Mouse (Mus musculus) CH12F3 (cell line): Measurements from ENCODE around the gene Hexim1.

Experiments
- in situ Hi-C: fragments of 300-500 bp; cut with MboI; formaldehyde crosslinking; loops from 2 replicates; pipeline ENCODE4 v1.14.3; 2020; ENCODE audit warnings: low sequenced_read_pairs

Gene Hexim1

DNA sequence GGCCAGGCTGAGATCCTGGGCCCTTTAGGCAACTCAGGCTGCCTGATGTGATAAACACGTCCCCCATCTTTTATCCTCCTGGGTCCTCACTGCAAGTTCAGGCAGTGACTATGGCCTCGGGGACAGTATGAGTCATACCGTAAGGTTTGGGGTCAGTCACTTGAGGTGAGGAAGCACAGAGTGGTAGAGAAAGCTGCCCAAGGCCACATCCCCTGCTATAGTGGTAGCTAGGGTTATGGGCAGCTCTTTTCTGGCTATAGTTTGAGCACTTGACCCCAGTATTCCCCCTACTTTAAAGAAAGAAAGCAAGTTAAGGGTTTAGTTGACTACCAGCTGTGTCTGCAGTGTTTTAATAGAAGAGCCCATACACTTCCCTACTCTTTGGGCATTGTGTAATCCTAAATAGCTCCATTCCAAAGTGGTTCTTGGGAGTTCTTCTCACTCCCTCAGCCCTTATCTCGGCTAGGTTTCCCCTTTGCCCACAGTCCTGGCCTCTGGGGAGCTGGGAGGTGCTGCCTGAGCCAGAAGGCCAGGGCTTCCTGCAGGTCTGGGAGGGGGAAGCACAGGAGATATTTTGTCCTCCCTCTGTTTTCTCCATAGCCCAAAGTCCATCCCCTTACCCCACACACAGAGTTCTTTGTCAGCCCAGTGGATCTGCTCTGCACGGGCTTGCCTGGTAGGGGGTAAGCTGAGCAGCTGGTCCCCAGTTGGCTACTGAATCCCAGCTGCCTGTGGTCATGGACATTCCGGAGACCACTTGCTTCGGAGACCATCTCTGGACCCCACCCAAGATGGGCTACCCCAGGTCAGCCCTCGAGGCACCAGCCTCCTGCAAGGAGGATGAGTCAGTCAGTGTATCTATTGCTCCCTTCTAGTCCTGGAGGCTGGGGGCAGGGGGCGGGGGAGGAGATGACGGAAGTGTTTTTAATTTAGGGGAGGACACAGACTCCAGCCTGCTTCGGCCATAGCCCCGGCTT, 28.6 kb downstream of the Hexim1 start:
- in situ Hi-C loops, result no loop called here

DNA sequence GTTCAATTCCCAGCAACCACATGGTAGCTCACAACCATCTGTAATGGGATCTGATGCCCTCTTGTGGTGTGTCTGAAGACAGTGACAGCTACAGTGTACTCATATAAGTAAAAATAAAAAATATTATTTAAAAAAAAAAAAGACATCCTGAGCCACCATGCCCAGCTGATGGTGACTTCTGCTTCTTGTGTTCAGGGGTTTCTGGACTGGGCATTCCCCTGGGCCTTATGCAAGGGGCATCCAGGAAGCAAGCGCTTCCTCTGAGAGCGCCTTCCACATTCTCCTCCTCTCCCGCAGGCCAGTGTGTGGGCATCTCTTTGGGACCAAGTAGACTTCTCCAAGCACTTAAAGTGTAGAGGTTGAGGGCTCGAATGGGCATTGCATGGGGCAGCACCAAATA, 30.4 kb downstream of the Hexim1 start:
- in situ Hi-C loops, result no loop called here

GRCm38 (mm10) chr11:103147766-103148165, 31.7 kb downstream of the Hexim1 start:
- in situ Hi-C loops, result no loop called here

GRCm38 (mm10) chr11:103149771-103150170, 33.7 kb downstream of the Hexim1 start:
- in situ Hi-C loops, result loop anchor here (5.0 kb wide), 1 partner anchor 47 kb away; the partner anchor contains the start of genes Acbd4 and Plcd3

- in situ Hi-C loops, result no loop called here
Observed at GRCm38 (mm10) chr11:103158621-103159478, 42.8 kb downstream of the Hexim1 start.

GRCm38 (mm10) chr11:103160738-103161137, 44.7 kb downstream of the Hexim1 start:
- in situ Hi-C loops, result loop anchor here (10.0 kb wide), 1 partner anchor 174 kb away; no protein-coding TSS in a partner anchor

- in situ Hi-C loops, result loop anchor here (10.0 kb wide), 1 partner anchor 173 kb away; no protein-coding TSS in a partner anchor
Observed at GRCm38 (mm10) chr11:103161449-103161848, 45.4 kb downstream of the Hexim1 start.

DNA sequence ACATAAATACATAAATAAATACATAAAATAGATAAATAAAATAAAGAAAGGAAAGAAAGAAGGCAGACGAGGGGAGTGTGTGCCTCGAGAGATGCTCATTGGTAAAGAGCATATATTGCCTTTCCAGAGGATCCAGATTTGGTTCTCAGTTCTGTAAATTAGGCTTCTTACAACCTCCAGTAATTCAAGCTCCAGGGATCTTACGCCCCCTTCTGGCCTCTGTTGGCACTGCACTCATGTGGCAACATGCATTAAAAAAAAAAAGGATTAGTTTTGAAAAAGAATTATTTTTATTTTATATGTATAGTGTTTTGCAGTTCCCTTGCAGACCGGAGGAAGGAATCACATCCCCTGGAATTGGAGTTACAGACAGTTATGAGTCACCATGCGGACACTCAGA, 46.1 kb downstream of the Hexim1 start:
- in situ Hi-C loops, result loop anchor here (10.0 kb wide), 1 partner anchor 173 kb away; no protein-coding TSS in a partner anchor

- in situ Hi-C loops, result loop anchor here (10.0 kb wide), 1 partner anchor 170 kb away; no protein-coding TSS in a partner anchor
Observed at GRCm38 (mm10) chr11:103164391-103164790, 48.4 kb downstream of the Hexim1 start.

- in situ Hi-C loops, result loop anchor here (10.0 kb wide), 1 partner anchor 166 kb away; no protein-coding TSS in a partner anchor
Observed at GRCm38 (mm10) chr11:103168690-103169390, 52.8 kb downstream of the Hexim1 start.
